Mouse (Mus musculus) bone marrow, adult 2 months (tissue): ENCODE results near the gene Slc5a2.

ENCODE experiments used
- CTCF ChIP-seq: fragments of 200-500 bp; IDR thresholded peaks from 2 replicates; pipeline ENCODE4 v1.5.1; 2011; ENCODE audit warnings: low read length, control low read depth; ENCODE audit not compliant: control insufficient read depth, insufficient read depth
- POLR2A ChIP-seq: fragments of 200-500 bp; IDR thresholded peaks from 2 replicates; pipeline ENCODE4 v1.6.1; 2011; ENCODE audit warnings: low read depth, mild to moderate bottlenecking, control low read depth, low read length, borderline replicate concordance; ENCODE audit not compliant: control insufficient read depth

DNA sequence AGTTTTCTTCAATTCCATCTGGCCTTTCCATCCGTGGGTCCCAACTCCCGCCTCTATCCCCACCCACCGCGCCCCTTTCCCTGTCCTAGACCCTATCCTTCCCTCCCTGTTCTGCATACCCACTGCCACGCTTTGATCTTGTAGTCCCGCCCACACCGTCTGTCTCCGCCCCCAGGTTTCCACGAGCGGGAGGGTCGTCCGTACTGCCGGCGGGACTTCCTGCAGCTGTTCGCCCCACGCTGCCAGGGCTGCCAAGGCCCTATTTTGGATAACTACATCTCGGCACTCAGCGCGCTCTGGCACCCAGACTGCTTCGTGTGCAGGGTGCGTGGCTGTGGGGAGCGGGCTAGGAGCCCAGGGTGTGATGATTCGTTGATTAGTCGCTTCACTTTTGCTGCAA lies 12.8 kb upstream of the Slc5a2 start:
- TF ChIP-seq POLR2A: no peak
- TF ChIP-seq CTCF: no peak
